Mouse (Mus musculus) cerebellum, adult 2 months (tissue): ENCODE measurements around the gene Crybg1.

ENCODE experiments used
- CTCF ChIP-seq: fragments of 200-500 bp; IDR thresholded peaks from 2 replicates; pipeline ENCODE4 v1.5.1; 2011; ENCODE audit warnings: low read depth, mild to moderate bottlenecking, control low read depth, low read length, moderate library complexity, borderline replicate concordance; ENCODE audit not compliant: insufficient read depth
- POLR2A ChIP-seq: fragments of 200-500 bp; IDR thresholded peaks from 2 replicates; pipeline ENCODE4 v1.6.1; 2011; ENCODE audit warnings: low read length, control low read depth, borderline replicate concordance; ENCODE audit not compliant: insufficient read depth

DNA sequence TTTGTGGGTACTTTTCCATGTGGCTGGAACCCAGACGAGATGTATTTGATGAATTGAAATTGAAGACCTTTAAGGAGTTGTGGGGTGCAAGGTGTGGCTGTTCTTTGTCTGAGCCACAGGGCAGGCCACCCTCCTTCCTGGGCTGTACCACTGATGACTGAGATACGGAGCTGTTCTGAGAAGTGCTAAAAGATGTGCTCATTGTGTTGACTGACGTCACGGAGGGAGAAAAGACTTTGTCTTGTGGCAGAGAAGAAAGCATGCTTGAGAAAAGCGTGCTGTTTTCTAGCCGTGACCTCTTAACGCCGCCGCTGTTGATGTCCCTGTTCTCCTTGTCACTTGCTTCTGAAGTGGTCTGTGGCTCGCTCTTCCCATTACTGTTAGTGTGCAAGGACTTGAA, 151.4 kb downstream of the Crybg1 start:
- TF ChIP-seq CTCF (no peak), POLR2A (no peak)
